Mouse (Mus musculus): ENCODE results near the gene Pip5k1b. TPM values are rescaled to one million over a fixed set of nuclear protein-coding genes. Genes with fewer than 3 reads are reported as not detected.

Pip5k1b gene
- polyA plus RNA-seq, 1 experiment, result not detected

- no peak for TF ChIP-seq POLR2A (IDR thresholded peaks at IDR 0.05; ENCODE audit: low read depth, low read length)
- Histone ChIP-seq H3K4me3 (ENCODE audit: insufficient read depth, low read length) (no peak overlapping the region), H3K27ac (ENCODE audit: insufficient read depth, low read length) (no peak overlapping the region), H3K4me1 (ENCODE audit: control insufficient read depth, insufficient read depth, low read length) (no peaks in the 10 kb centered on the region)
Measured at GRCm38 (mm10) chr19:24486433-24487296, 69.0 kb downstream of the Pip5k1b start.

- Histone ChIP-seq H3K4me3 (ENCODE audit: insufficient read depth, low read length) (no peak overlapping the region), H3K4me1 (ENCODE audit: control insufficient read depth, insufficient read depth, low read length) (no peaks in the 10 kb centered on the region), H3K27ac (ENCODE audit: insufficient read depth, low read length) (no peak overlapping the region)
- TF ChIP-seq CTCF (IDR thresholded peaks at IDR 0.05; ENCODE audit: borderline replicate concordance, insufficient read depth, low read length), result no peak
- TF ChIP-seq POLR2A (IDR thresholded peaks at IDR 0.05; ENCODE audit: low read depth, low read length), result no peak
Measured at GRCm38 (mm10) chr19:24484612-24485194, 71.0 kb downstream of the Pip5k1b start.

- Histone ChIP-seq H3K4me3 (ENCODE audit: insufficient read depth, low read length) (no peak overlapping the region), H3K4me1 (ENCODE audit: control insufficient read depth, insufficient read depth, low read length) (no peaks in the 10 kb centered on the region), H3K27ac (ENCODE audit: insufficient read depth, low read length) (no peak overlapping the region)
- no peak for TF ChIP-seq CTCF (IDR thresholded peaks at IDR 0.05; ENCODE audit: borderline replicate concordance, insufficient read depth, low read length)
- no peak for TF ChIP-seq POLR2A (IDR thresholded peaks at IDR 0.05; ENCODE audit: low read depth, low read length)
Measured at GRCm38 (mm10) chr19:24480916-24481315, 74.8 kb downstream of the Pip5k1b start.

GRCm38 (mm10) chr19:24476929-24477882, 78.5 kb downstream of the Pip5k1b start, which contains the start of gene Fam122a:
Gene Fam122a (minus strand): TSS chr19:24477356.
- Histone ChIP-seq H3K27ac (ENCODE audit: insufficient read depth, low read length) (peak within 1 kb of the TSS; percentile 43), H3K4me3 (ENCODE audit: insufficient read depth, low read length) (peak within 1 kb of the TSS; percentile 88), H3K4me1 (ENCODE audit: control insufficient read depth, insufficient read depth, low read length) (no peaks in the 10 kb centered on the region)
- peak; percentile 86 for TF ChIP-seq POLR2A (IDR thresholded peaks at IDR 0.05; ENCODE audit: low read depth, low read length)
- no peak for TF ChIP-seq CTCF (IDR thresholded peaks at IDR 0.05; ENCODE audit: borderline replicate concordance, insufficient read depth, low read length)

- Histone ChIP-seq H3K4me3 (ENCODE audit: insufficient read depth, low read length) (peak overlapping the region; percentile 88), H3K4me1 (ENCODE audit: control insufficient read depth, insufficient read depth, low read length) (no peaks in the 10 kb centered on the region), H3K27ac (ENCODE audit: insufficient read depth, low read length) (0 out of 2 replicates have a peak overlapping the region, but pooled peaks have one; percentile 43)
- TF ChIP-seq CTCF (IDR thresholded peaks at IDR 0.05; ENCODE audit: borderline replicate concordance, insufficient read depth, low read length) (no peak), POLR2A (IDR thresholded peaks at IDR 0.05; ENCODE audit: low read depth, low read length) (no peak)
Measured at GRCm38 (mm10) chr19:24476461-24476860, 79.2 kb downstream of the Pip5k1b start.

- no peak for TF ChIP-seq CTCF (IDR thresholded peaks at IDR 0.05; ENCODE audit: borderline replicate concordance, insufficient read depth, low read length)
- TF ChIP-seq POLR2A (IDR thresholded peaks at IDR 0.05; ENCODE audit: low read depth, low read length), result no peak
- no peak overlapping the region for H3K27ac ChIP-seq (ENCODE audit: insufficient read depth, low read length)
- no peaks in the 10 kb centered on the region for H3K4me1 ChIP-seq (ENCODE audit: control insufficient read depth, insufficient read depth, low read length)
- no peak overlapping the region for H3K4me3 ChIP-seq (ENCODE audit: insufficient read depth, low read length)
Measured at GRCm38 (mm10) chr19:24475281-24475680, 80.4 kb downstream of the Pip5k1b start.

- TF ChIP-seq POLR2A (IDR thresholded peaks at IDR 0.05; ENCODE audit: low read depth, low read length) (no peak), CTCF (IDR thresholded peaks at IDR 0.05; ENCODE audit: borderline replicate concordance, insufficient read depth, low read length) (no peak)
- Histone ChIP-seq H3K27ac (ENCODE audit: insufficient read depth, low read length) (no peak overlapping the region), H3K4me1 (ENCODE audit: control insufficient read depth, insufficient read depth, low read length) (no peaks in the 10 kb centered on the region), H3K4me3 (ENCODE audit: insufficient read depth, low read length) (no peak overlapping the region)
Measured at GRCm38 (mm10) chr19:24472512-24472911, 83.2 kb downstream of the Pip5k1b start.

- no peak for TF ChIP-seq CTCF (IDR thresholded peaks at IDR 0.05; ENCODE audit: borderline replicate concordance, insufficient read depth, low read length)
- no peak for TF ChIP-seq POLR2A (IDR thresholded peaks at IDR 0.05; ENCODE audit: low read depth, low read length)
- H3K4me3 ChIP-seq (ENCODE audit: insufficient read depth, low read length), result no peak overlapping the region
- H3K27ac ChIP-seq (ENCODE audit: insufficient read depth, low read length), result no peak overlapping the region
- H3K4me1 ChIP-seq (ENCODE audit: control insufficient read depth, insufficient read depth, low read length), result no peaks in the 10 kb centered on the region
Measured at GRCm38 (mm10) chr19:24471538-24471937, 84.1 kb downstream of the Pip5k1b start.

GRCm38 (mm10) chr19:24469216-24469615, 86.5 kb downstream of the Pip5k1b start:
- H3K4me3 ChIP-seq (ENCODE audit: insufficient read depth, low read length), result no peak overlapping the region
- H3K27ac ChIP-seq (ENCODE audit: insufficient read depth, low read length), result no peak overlapping the region
- H3K4me1 ChIP-seq (ENCODE audit: control insufficient read depth, insufficient read depth, low read length), result no peaks in the 10 kb centered on the region
- TF ChIP-seq POLR2A (IDR thresholded peaks at IDR 0.05; ENCODE audit: low read depth, low read length) (no peak), CTCF (IDR thresholded peaks at IDR 0.05; ENCODE audit: borderline replicate concordance, insufficient read depth, low read length) (no peak)
